Mouse (Mus musculus): Measurements from ENCODE around the gene Fam222a.

The Fam222a gene

GRCm38 (mm10) chr5:114583046-114583445 lies 15.2 kb downstream of the Fam222a start:
- no peak for DNase-seq (ENCODE audit: low spot score in 2 of 2)

GRCm38 (mm10) chr5:114583490-114584175 lies 15.8 kb downstream of the Fam222a start:
- DNase-seq (ENCODE audit: low spot score in 2 of 2): no peak

GRCm38 (mm10) chr5:114584293-114585104 lies 16.7 kb downstream of the Fam222a start:
- DNase-seq (ENCODE audit: low spot score in 2 of 2): no peak

GRCm38 (mm10) chr5:114585682-114586081 lies 17.9 kb downstream of the Fam222a start:
- DNase-seq (ENCODE audit: low spot score in 2 of 2): no peak

GRCm38 (mm10) chr5:114587908-114588307 lies 20.1 kb downstream of the Fam222a start:
- no peak for DNase-seq (ENCODE audit: low spot score in 2 of 2)

GRCm38 (mm10) chr5:114588416-114588815 lies 20.6 kb downstream of the Fam222a start:
- no peak for DNase-seq (ENCODE audit: low spot score in 2 of 2)

- DNase-seq (ENCODE audit: low spot score in 2 of 2): no peak
Measured at GRCm38 (mm10) chr5:114589026-114589425, 21.2 kb downstream of the Fam222a start.

- DNase-seq (ENCODE audit: low spot score in 2 of 2): no peak
Measured at GRCm38 (mm10) chr5:114589454-114589853, 21.6 kb downstream of the Fam222a start.

GRCm38 (mm10) chr5:114590043-114590913 lies 22.5 kb downstream of the Fam222a start:
- no peak for DNase-seq (ENCODE audit: low spot score in 2 of 2)

- DNase-seq (ENCODE audit: low spot score in 2 of 2): no peak
Measured at GRCm38 (mm10) chr5:114591151-114591561, 23.3 kb downstream of the Fam222a start.

- no peak for DNase-seq (ENCODE audit: low spot score in 2 of 2)
Measured at GRCm38 (mm10) chr5:114592463-114593160, 24.8 kb downstream of the Fam222a start.

- DNase-seq (ENCODE audit: low spot score in 2 of 2): no peak
Measured at GRCm38 (mm10) chr5:114593161-114593821, 25.5 kb downstream of the Fam222a start.

- DNase-seq (ENCODE audit: low spot score in 2 of 2): no peak
Measured at GRCm38 (mm10) chr5:114593949-114594348, 26.1 kb downstream of the Fam222a start.

GRCm38 (mm10) chr5:114594741-114595241 lies 27.0 kb downstream of the Fam222a start:
- DNase-seq (ENCODE audit: low spot score in 2 of 2): no peak

GRCm38 (mm10) chr5:114596604-114597003 lies 28.8 kb downstream of the Fam222a start:
- DNase-seq (ENCODE audit: low spot score in 2 of 2): no peak

- no peak for DNase-seq (ENCODE audit: low spot score in 2 of 2)
Measured at GRCm38 (mm10) chr5:114597222-114597621, 29.4 kb downstream of the Fam222a start.

GRCm38 (mm10) chr5:114597652-114598051 lies 29.8 kb downstream of the Fam222a start:
- DNase-seq (ENCODE audit: low spot score in 2 of 2): no peak

- no peak for DNase-seq (ENCODE audit: low spot score in 2 of 2)
Measured at GRCm38 (mm10) chr5:114602012-114602411, 34.2 kb downstream of the Fam222a start.

- DNase-seq (ENCODE audit: low spot score in 2 of 2): no peak
Measured at GRCm38 (mm10) chr5:114603975-114604374, 36.2 kb downstream of the Fam222a start.

GRCm38 (mm10) chr5:114604781-114605290 lies 37.0 kb downstream of the Fam222a start:
- DNase-seq (ENCODE audit: low spot score in 2 of 2): no peak
